Mouse (Mus musculus): ENCODE measurements around the gene A930018P22Rik.

GRCm38 (mm10) chr2:104096256-104096655 lies 26.3 kb upstream of the A930018P22Rik start:
- TF ChIP-seq CTCF (IDR thresholded peaks at IDR 0.05; ENCODE audit: insufficient read depth, low read depth, low read length) = no peak
- TF ChIP-seq POLR2A (IDR thresholded peaks at IDR 0.05; ENCODE audit: insufficient read depth, low read depth, low read length) = no peak
